In the genomic region with DNA sequence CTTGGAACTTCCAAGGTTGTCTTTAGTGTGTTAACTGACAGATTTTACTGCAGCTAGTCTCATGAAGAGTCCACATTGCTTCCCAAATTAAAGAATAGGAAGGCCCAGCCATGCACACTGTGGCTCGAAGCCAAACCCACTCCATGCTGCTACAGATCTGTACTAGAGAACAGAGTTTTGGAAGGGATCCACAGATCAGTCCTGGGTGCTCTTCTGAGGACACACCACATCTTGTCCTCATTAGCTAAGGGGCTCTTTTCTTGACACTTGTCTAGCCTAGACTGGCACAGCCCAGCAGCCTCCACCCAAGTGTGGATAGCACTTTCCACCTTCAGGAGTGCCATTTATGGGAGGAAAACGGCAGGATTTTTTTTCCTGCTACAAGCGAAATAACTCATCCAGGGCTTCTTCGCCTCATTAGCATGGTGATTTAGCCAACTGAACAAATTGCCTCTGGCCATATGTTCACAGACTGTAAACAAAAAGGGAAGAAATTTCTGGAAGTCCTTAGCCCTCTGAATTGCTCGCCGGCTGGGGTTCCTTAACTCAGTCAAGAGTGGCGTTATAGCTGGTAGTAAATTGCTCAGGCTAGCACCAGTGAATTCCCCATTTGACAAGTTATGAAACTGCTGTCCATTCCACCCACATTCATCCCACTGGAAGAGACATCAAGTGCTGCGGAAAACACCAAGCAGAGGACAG, we compare ENCODE assay signal across 12 mouse cellular contexts.
A peak's percentile ranks its signal among the peaks of the same experiment; 100 is the strongest.
DNase-seq lines count a peak whose midpoint lies in the region; ATAC-seq lines count a peak whose summit lies in the region.
"Had no signal": no experiment of that assay in that cellular context is flagged by ENCODE, and none has a peak within 500 bp of the region (broad histone marks: within the 10 kb centered on the region; RNA-seq: fewer than 3 reads in every experiment).

No protein-coding gene starts in this region.

- no peak overlapping the region for H3K27ac ChIP-seq in hindbrain, embryonic 16.5 days (ENCODE audit: low read depth, low read length)
- no peak overlapping the region for H3K27ac ChIP-seq in kidney, embryonic 16.5 days (ENCODE audit: low read length)
- H3K27ac ChIP-seq: liver, embryonic 14.5 days had no signal

- ATAC-seq in hindbrain, embryonic 16.5 days, result peak; percentile 82
- ATAC-seq in kidney, embryonic 16.5 days (ENCODE audit: low FRiP score, low TSS enrichment), result no peak
- ATAC-seq: CD4-positive, CD25-positive, alpha-beta regulatory T cell, adult 4 months; intestine, embryonic 16.5 days had no signal

- DNase-seq in frontal cortex, postnatal 36 days (ENCODE audit: low spot score in 2 of 2), result peak; percentile 19 to 31
- no peak for DNase-seq in frontal cortex, postnatal 10 days (ENCODE audit: low spot score in 2 of 2)
- DNase-seq in left cerebral cortex, postnatal 25 days (ENCODE audit: low spot score in 2 of 2), result peak; percentile 7 to 52
- DNase-seq in left cerebral cortex, postnatal 14 days (ENCODE audit: low spot score in 2 of 2), result no peak
- DNase-seq in brain, adult 2 months (ENCODE audit: low read depth, low spot score), result peak; percentile 51
- DNase-seq in gastrocnemius, postnatal 10 days, result no peak

- H3K4me3 ChIP-seq in hindbrain, embryonic 16.5 days (ENCODE audit: low read length), result no peak overlapping the region
- H3K4me3 ChIP-seq in kidney, embryonic 16.5 days (ENCODE audit: low read length), result no peak overlapping the region
- H3K4me3 ChIP-seq: myocyte had no signal

- no peaks in the 10 kb centered on the region for H3K27me3 ChIP-seq in hindbrain, embryonic 16.5 days (replicated peaks; ENCODE audit: control insufficient read depth, insufficient read depth, low read length)
- H3K27me3 ChIP-seq in kidney, embryonic 16.5 days (ENCODE audit: insufficient read depth, low read length), result no peaks in the 10 kb centered on the region

- no peak overlapping the region for H3K4me2 ChIP-seq in hindbrain, embryonic 16.5 days (ENCODE audit: low read length)
- no peak overlapping the region for H3K4me2 ChIP-seq in kidney, embryonic 16.5 days (replicated peaks; ENCODE audit: low read depth, low read length)

- intact Hi-C loops in left cerebral cortex, postnatal 25 days (cut with DNase I), result no loop called here
- intact Hi-C loops in left cerebral cortex, postnatal 14 days (cut with DNase I), result no loop called here

- WGBS in hindbrain, embryonic 16.5 days, result 63% methylated on average over 8 of the region's 8 CpGs
- 34% methylated on average over 8 of the region's 8 CpGs for WGBS in kidney, embryonic 16.5 days

- H3K9ac ChIP-seq in hindbrain, embryonic 16.5 days (ENCODE audit: low read depth, low read length), result no peak overlapping the region
- H3K9ac ChIP-seq in kidney, embryonic 16.5 days (replicated peaks; ENCODE audit: low read length), result no peak overlapping the region
- H3K9ac ChIP-seq: liver, embryonic 14.5 days had no signal

- no peaks in the 10 kb centered on the region for H3K36me3 ChIP-seq in hindbrain, embryonic 16.5 days (ENCODE audit: control insufficient read depth, insufficient read depth, low read length)
- H3K36me3 ChIP-seq in kidney, embryonic 16.5 days (ENCODE audit: insufficient read depth, low read length), result no peaks in the 10 kb centered on the region

- no peaks in the 10 kb centered on the region for H3K4me1 ChIP-seq in hindbrain, embryonic 16.5 days (ENCODE audit: control insufficient read depth, insufficient read depth, low read depth, low read length)
- H3K4me1 ChIP-seq in kidney, embryonic 16.5 days (ENCODE audit: insufficient read depth, low read length), result no peaks in the 10 kb centered on the region; the same call in 1 of the 2 replicates

- no peaks in the 10 kb centered on the region for H3K9me3 ChIP-seq in hindbrain, embryonic 16.5 days (ENCODE audit: control insufficient read depth, low read length)
- H3K9me3 ChIP-seq in kidney, embryonic 16.5 days (ENCODE audit: low read length), result no peaks in the 10 kb centered on the region

Comparison
In these comparisons a context has a peak if more than half of its experiments do, and no peak if none do; other contexts are left out.
1. DNase-seq: peak in frontal cortex, postnatal 36 days (2 of 2), left cerebral cortex, postnatal 25 days (2 of 2) and brain, adult 2 months (single experiment); none in frontal cortex, postnatal 10 days (0 of 2), left cerebral cortex, postnatal 14 days (0 of 2) and gastrocnemius, postnatal 10 days (single experiment).